In genomic region chrX:7992379-7993067, GRCm38 (mm10) we compare ENCODE assay signal across 15 mouse cellular contexts. TPM values are rescaled to one million over a fixed set of nuclear protein-coding genes. Genes with fewer than 3 reads are reported as not detected.
DNase-seq lines count a peak whose midpoint lies in the region; ATAC-seq and TF ChIP-seq lines count a peak whose summit lies in the region.
"Had no signal": no experiment of that assay in that cellular context is flagged by ENCODE, and none has a peak within 500 bp of the region (broad histone marks: within the 10 kb centered on the region; RNA-seq: fewer than 3 reads in every experiment).

No protein-coding gene starts in this region.

- H3K4me3 ChIP-seq in heart, embryonic 12.5 days = no peak overlapping the region
- H3K4me3 ChIP-seq in bone marrow, adult 2 months (replicated peaks; ENCODE audit: control insufficient read depth, low read depth, low read length) = no peak overlapping the region
- H3K4me3 ChIP-seq in kidney, embryonic 16.5 days (ENCODE audit: low read length) = no peak overlapping the region
- peak overlapping the region; percentile 27; the same call in 1 of the 2 replicates for H3K4me3 ChIP-seq in liver, embryonic 16.5 days (ENCODE audit: low read depth, low read length)
- H3K4me3 ChIP-seq: limb, embryonic 12.5 days; myocyte had no signal

- TF ChIP-seq CTCF in bone marrow, adult 2 months (IDR thresholded peaks at IDR 0.05; ENCODE audit: control insufficient read depth, insufficient read depth, low read length) = no peak

- no peak overlapping the region for H3K27ac ChIP-seq in heart, embryonic 12.5 days (ENCODE audit: poor library complexity, severe bottlenecking)
- H3K27ac ChIP-seq in bone marrow, adult 2 months (ENCODE audit: control insufficient read depth, insufficient read depth, low read depth, low read length, poor library complexity) = peak overlapping the region; percentile 61
- H3K27ac ChIP-seq in kidney, embryonic 16.5 days (ENCODE audit: low read length) = peak overlapping the region; percentile 34; the same call in 1 of the 2 replicates
- H3K27ac ChIP-seq in liver, embryonic 16.5 days (ENCODE audit: low read length) = peak overlapping the region; percentile 93
- H3K27ac ChIP-seq: hindbrain, embryonic 14.5 days; limb, embryonic 12.5 days; macrophage had no signal

- 52% methylated on average over 8 of the region's 8 CpGs for WGBS in heart, embryonic 12.5 days
- 50% methylated on average over 8 of the region's 8 CpGs for WGBS in bone marrow, adult 2 months
- 54% methylated on average over 8 of the region's 8 CpGs for WGBS in kidney, embryonic 16.5 days
- WGBS in liver, embryonic 16.5 days (ENCODE audit: insufficient replicate concordance) = 32% methylated on average over 8 of the region's 8 CpGs

- no peak overlapping the region for H3K9ac ChIP-seq in heart, embryonic 12.5 days
- no peak overlapping the region for H3K9ac ChIP-seq in kidney, embryonic 16.5 days (replicated peaks; ENCODE audit: low read length)
- H3K9ac ChIP-seq in liver, embryonic 16.5 days (ENCODE audit: low read depth, low read length) = peak overlapping the region; percentile 21; the same call in 1 of the 2 replicates
- H3K9ac ChIP-seq: hindbrain, embryonic 14.5 days; limb, embryonic 12.5 days had no signal

- ATAC-seq in heart, embryonic 12.5 days (ENCODE audit: insufficient number of reproducible peaks, low FRiP score) = peak; percentile 79; the same call in 1 of the 2 replicates
- peak; percentile 74 for ATAC-seq in kidney, embryonic 16.5 days (ENCODE audit: low FRiP score, low TSS enrichment)
- peak; percentile 84 for ATAC-seq in liver, embryonic 16.5 days (ENCODE audit: low read depth)
- ATAC-seq: Patski had no signal

- no peak for TF ChIP-seq POLR2A in bone marrow, adult 2 months (IDR thresholded peaks at IDR 0.05; ENCODE audit: borderline replicate concordance, control insufficient read depth, low read depth, low read length)

- H3K9me3 ChIP-seq in heart, embryonic 12.5 days (replicated peaks) = no peaks in the 10 kb centered on the region
- no peaks in the 10 kb centered on the region for H3K9me3 ChIP-seq in kidney, embryonic 16.5 days (ENCODE audit: low read length)
- H3K9me3 ChIP-seq in liver, embryonic 16.5 days (replicated peaks; ENCODE audit: control insufficient read depth, low read length) = no peaks in the 10 kb centered on the region

- intact Hi-C loops in left cerebral cortex, postnatal 4 days (cut with DNase I) = no loop called here

- DNase-seq in heart, adult 11 months = no peak
- no peak for DNase-seq in layer of hippocampus, adult 8-10 months (ENCODE audit: low spot score in 2 of 2)
- DNase-seq in left cerebral cortex, postnatal 4 days = no peak
- DNase-seq in right cerebral cortex, postnatal 36 days (ENCODE audit: low spot score in 2 of 2) = no peak
- DNase-seq: cerebellum, postnatal 25 days had no signal

- H3K27me3 ChIP-seq in heart, embryonic 12.5 days (replicated peaks) = no peaks in the 10 kb centered on the region
- H3K27me3 ChIP-seq in kidney, embryonic 16.5 days (ENCODE audit: insufficient read depth, low read length) = no peaks in the 10 kb centered on the region
- H3K27me3 ChIP-seq in liver, embryonic 16.5 days (ENCODE audit: control insufficient read depth, insufficient read depth, low read depth, low read length) = no peaks in the 10 kb centered on the region
- H3K27me3 ChIP-seq: limb, embryonic 12.5 days had no signal

- H3K36me3 ChIP-seq in heart, embryonic 12.5 days = no peaks in the 10 kb centered on the region
- no peaks in the 10 kb centered on the region for H3K36me3 ChIP-seq in kidney, embryonic 16.5 days (ENCODE audit: insufficient read depth, low read length)
- no peaks in the 10 kb centered on the region for H3K36me3 ChIP-seq in liver, embryonic 16.5 days (ENCODE audit: control insufficient read depth, insufficient read depth)
- H3K36me3 ChIP-seq: limb, embryonic 12.5 days had no signal

- H3K4me1 ChIP-seq in heart, embryonic 12.5 days (replicated peaks) = no peaks in the 10 kb centered on the region; the same call in 1 of the 2 replicates
- H3K4me1 ChIP-seq in bone marrow, adult 2 months (ENCODE audit: control insufficient read depth, insufficient read depth, low read length) = no peaks in the 10 kb centered on the region; the same call in none of the 2 replicates
- H3K4me1 ChIP-seq in kidney, embryonic 16.5 days (ENCODE audit: insufficient read depth, low read length) = no peaks in the 10 kb centered on the region
- H3K4me1 ChIP-seq in liver, embryonic 16.5 days (ENCODE audit: control insufficient read depth, low read depth, low read length) = peaks cover 16% of the 10 kb centered on the region
- H3K4me1 ChIP-seq: limb, embryonic 12.5 days had no signal

- H3K4me2 ChIP-seq in heart, embryonic 12.5 days = no peak overlapping the region
- H3K4me2 ChIP-seq in kidney, embryonic 16.5 days (replicated peaks; ENCODE audit: low read depth, low read length) = 0 out of 2 replicates have a peak overlapping the region, but pooled peaks have one; percentile 2
- peak overlapping the region; percentile 55 for H3K4me2 ChIP-seq in liver, embryonic 16.5 days (ENCODE audit: low read depth, low read length)
- H3K4me2 ChIP-seq: hindbrain, embryonic 14.5 days; limb, embryonic 12.5 days had no signal

RNA-seq across cellular contexts. Expression of gene Gata1, which starts 14.7 kb away (rescaled TPM):
- polyA plus RNA-seq in heart, embryonic 12.5 days (2016; fragmentation: Nextera tagmentation; extraction: Ambion mirVana) = 4.4 and 6.4 TPM in 2 replicates
- 91.2 and 137 TPM in 2 replicates for polyA plus RNA-seq in bone marrow, adult 2 months (2011; ENCODE audit: insufficient read depth, insufficient read length, low replicate concordance, missing spikeins)
- 0.58 and 0.69 TPM in 2 replicates for polyA plus RNA-seq in kidney, embryonic 16.5 days (2015; fragmentation: Nextera tagmentation; extraction: Ambion mirVana)
- 101 and 107 TPM in 2 replicates for polyA plus RNA-seq in liver, embryonic 16.5 days (2015; fragmentation: Nextera tagmentation; extraction: Ambion mirVana)
- not detected for total RNA-seq in layer of hippocampus, adult 8-10 months (2022)
- total RNA-seq in left cerebral cortex, postnatal 4 days (2021) = not detected
- total RNA-seq: layer of hippocampus, postnatal 10 days had no signal
- polyA plus RNA-seq: hindbrain, embryonic 14.5 days; myocyte; Patski had no signal

RNA-seq across cellular contexts. Expression of gene Glod5, which starts 25.8 kb away (rescaled TPM):
- 0.30 TPM in 1 of 2 replicates, not detected in the other for polyA plus RNA-seq in heart, embryonic 12.5 days (2016; fragmentation: Nextera tagmentation; extraction: Ambion mirVana)
- polyA plus RNA-seq in bone marrow, adult 2 months (2011; ENCODE audit: insufficient read depth, insufficient read length, low replicate concordance, missing spikeins) = not detected in 2 replicates
- 0.34 and 0.64 TPM in 2 replicates for polyA plus RNA-seq in kidney, embryonic 16.5 days (2015; fragmentation: Nextera tagmentation; extraction: Ambion mirVana)
- 0.13 and 0.28 TPM in 2 replicates for polyA plus RNA-seq in liver, embryonic 16.5 days (2015; fragmentation: Nextera tagmentation; extraction: Ambion mirVana)
- not detected for total RNA-seq in layer of hippocampus, adult 8-10 months (2022)
- not detected for total RNA-seq in left cerebral cortex, postnatal 4 days (2021)
- polyA plus RNA-seq: limb, embryonic 12.5 days; macrophage; myocyte had no signal

RNA-seq across cellular contexts. Expression of gene Hdac6, which starts 44.8 kb away (rescaled TPM):
- polyA plus RNA-seq in heart, embryonic 12.5 days (2016; fragmentation: Nextera tagmentation; extraction: Ambion mirVana) = 30.9 and 32.9 TPM in 2 replicates
- polyA plus RNA-seq in bone marrow, adult 2 months (2011; ENCODE audit: insufficient read depth, insufficient read length, low replicate concordance, missing spikeins) = 8.3 and 17.0 TPM in 2 replicates
- polyA plus RNA-seq in kidney, embryonic 16.5 days (2015; fragmentation: Nextera tagmentation; extraction: Ambion mirVana) = 65.3 and 69.8 TPM in 2 replicates
- polyA plus RNA-seq in liver, embryonic 16.5 days (2015; fragmentation: Nextera tagmentation; extraction: Ambion mirVana) = 11.5 and 12.1 TPM in 2 replicates
- 10 to 100 TPM; 45.6 to 50.1 (median 47.6) TPM for total RNA-seq in layer of hippocampus, adult 8-10 months (2022)
- 10 to 100 TPM; 62.5 to 71.4 TPM for total RNA-seq in left cerebral cortex, postnatal 4 days (2021)

Comparison
In these comparisons a context has a peak if more than half of its experiments do, and no peak if none do; other contexts are left out.
1. RNA of gene Gata1, which starts 14.7 kb away (polyA plus RNA-seq): 101 to 107 TPM in liver, embryonic 16.5 days and 91.2 to 137 TPM in bone marrow, adult 2 months; 4.4 to 6.4 TPM in heart, embryonic 12.5 days and 0.58 to 0.69 TPM in kidney, embryonic 16.5 days; every median in the first group is over 10 times any median in the second.
2. Peak in every context shown above with its lines, with median percentiles within 50 percentile points of each other: ATAC-seq.